Mouse (Mus musculus) yolk sac, embryonic 10.5 days (tissue): ENCODE measurements around the gene H2afy.
A peak's percentile ranks its signal among the peaks of the same experiment; 100 is the strongest.

ENCODE experiments used
- DNase-seq: peaks from one replicate; pipeline ENCODE4 v3.0.0-alpha.2; 2017; ENCODE audit warnings: low spot score

The H2afy gene

GRCm38 (mm10) chr13:56111601-56112000 is 24.6 kb downstream of the H2afy start:
- no peak for DNase-seq

GRCm38 (mm10) chr13:56110694-56111531 is 25.2 kb downstream of the H2afy start:
- DNase-seq, result no peak

- DNase-seq, result no peak
Observed at GRCm38 (mm10) chr13:56109703-56110102, 26.5 kb downstream of the H2afy start.

- no peak for DNase-seq
Observed at GRCm38 (mm10) chr13:56108849-56109519, 27.2 kb downstream of the H2afy start.

- DNase-seq, result no peak
Observed at GRCm38 (mm10) chr13:56104971-56105391, 31.2 kb downstream of the H2afy start.

GRCm38 (mm10) chr13:56103796-56104746 is 32.1 kb downstream of the H2afy start:
- no peak for DNase-seq

GRCm38 (mm10) chr13:56102160-56102559 is 34.0 kb downstream of the H2afy start:
- DNase-seq, result no peak

- DNase-seq, result no peak
Observed at GRCm38 (mm10) chr13:56095601-56096195, 40.5 kb downstream of the H2afy start.

GRCm38 (mm10) chr13:56094544-56094943 is 41.6 kb downstream of the H2afy start:
- no peak for DNase-seq

- no peak for DNase-seq
Observed at GRCm38 (mm10) chr13:56093680-56094079, 42.5 kb downstream of the H2afy start.

- DNase-seq, result no peak
Observed at GRCm38 (mm10) chr13:56092606-56093005, 43.6 kb downstream of the H2afy start.

- DNase-seq, result no peak
Observed at GRCm38 (mm10) chr13:56090597-56090996, 45.6 kb downstream of the H2afy start.

GRCm38 (mm10) chr13:56088602-56089001 is 47.6 kb downstream of the H2afy start:
- no peak for DNase-seq

GRCm38 (mm10) chr13:56087936-56088335 is 48.2 kb downstream of the H2afy start:
- no peak for DNase-seq

GRCm38 (mm10) chr13:56084146-56084905 is 51.8 kb downstream of the H2afy start:
- no peak for DNase-seq

GRCm38 (mm10) chr13:56081656-56082055 is 54.5 kb downstream of the H2afy start:
- DNase-seq, result no peak

- no peak for DNase-seq
Observed at GRCm38 (mm10) chr13:56079616-56080015, 56.5 kb downstream of the H2afy start.

- DNase-seq, result peak; percentile 20
Observed at GRCm38 (mm10) chr13:56078724-56079262, 57.4 kb downstream of the H2afy start.

- DNase-seq, result no peak
Observed at GRCm38 (mm10) chr13:56075930-56076329, 60.2 kb downstream of the H2afy start.

- no peak for DNase-seq
Observed at GRCm38 (mm10) chr13:56073186-56073585, 63.0 kb downstream of the H2afy start.

GRCm38 (mm10) chr13:56072268-56072607 is 63.9 kb downstream of the H2afy start:
- no peak for DNase-seq
